Mouse (Mus musculus): ENCODE results near the gene Ttc4.
A peak's percentile ranks its signal among the peaks of the same experiment; 100 is the strongest.

The Ttc4 gene

DNA sequence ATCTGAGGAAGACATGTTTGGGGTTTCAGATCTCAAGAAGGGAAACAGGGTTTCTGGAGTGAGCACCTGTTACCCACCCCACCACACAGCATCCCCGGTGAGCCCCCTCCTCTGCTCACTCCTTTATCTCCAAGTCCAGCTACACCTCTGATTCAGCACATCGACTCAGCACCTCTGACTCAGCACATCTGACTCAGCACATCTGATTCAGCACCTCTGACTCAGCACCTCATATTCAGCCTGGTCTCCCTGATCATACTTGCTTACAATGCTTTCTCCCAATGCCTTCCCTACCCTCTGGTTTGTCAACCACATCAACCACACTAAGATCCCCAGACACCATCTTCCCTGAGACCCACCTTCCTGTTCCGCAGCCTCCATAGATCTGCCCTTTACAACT is 65.2 kb downstream of the Ttc4 start:
- DNase-seq = peak; percentile 65

DNA sequence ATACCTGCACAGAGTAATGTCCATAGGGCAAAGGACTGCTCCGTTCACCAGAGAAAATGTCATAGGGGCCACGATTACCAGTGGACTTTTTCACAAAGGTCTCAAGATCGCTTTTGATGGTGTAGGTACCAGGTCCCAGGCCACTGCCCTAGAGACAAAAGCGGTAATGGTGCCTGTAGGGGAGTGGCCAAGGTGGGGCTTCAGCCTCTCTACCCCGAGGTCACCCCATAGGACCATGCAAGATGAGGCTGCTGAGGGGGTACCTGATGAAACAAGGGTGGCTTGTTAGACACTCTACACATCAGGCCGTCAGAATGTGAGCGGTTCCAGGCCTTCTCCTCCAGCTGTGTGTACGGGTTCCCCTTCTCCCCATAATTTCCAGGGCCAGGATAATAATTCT is 65.6 kb downstream of the Ttc4 start:
- DNase-seq = no peak

All from thymus, postnatal 4 days (tissue).